Mouse (Mus musculus) T-helper 2 cell (primary cell): ENCODE measurements at regions not wholly inside any gene's neighbourhood (a gene's known extent, or its start where the extent isn't known, plus 50 kb on each side); places are given as distances from the start of the nearest gene placed in this dataset.

Experiments used
- in situ Hi-C: fragments of 300-600 bp; cut with MboI, MseI; formaldehyde crosslinking; loops from one replicate; pipeline ENCODE4 v1.15.1; 2025; ENCODE audit warnings: high pct_unique_total_duplicates

- in situ Hi-C loops = no loop called here
Observed at GRCm38 (mm10) chr1:92731353-92732282, 83.0 kb upstream of the Otos start.

GRCm38 (mm10) chr1:92730576-92730975, 81.9 kb upstream of the Otos start:
- in situ Hi-C loops = no loop called here

GRCm38 (mm10) chr1:92727961-92728360, 79.3 kb upstream of the Otos start:
- in situ Hi-C loops = no loop called here

GRCm38 (mm10) chr1:92727371-92727770, 78.7 kb upstream of the Otos start:
- in situ Hi-C loops = no loop called here

GRCm38 (mm10) chr1:92726341-92726740, 77.7 kb upstream of the Otos start:
- in situ Hi-C loops = no loop called here

- in situ Hi-C loops = loop anchor here (5.0 kb wide), 1 partner anchor 58 kb away; no protein-coding TSS in a partner anchor
Observed at GRCm38 (mm10) chr1:92724135-92724534, 75.5 kb upstream of the Otos start.

- in situ Hi-C loops = loop anchor here (5.0 kb wide), 1 partner anchor 62 kb away; no protein-coding TSS in a partner anchor
Observed at GRCm38 (mm10) chr1:92720567-92720966, 71.9 kb upstream of the Otos start.

GRCm38 (mm10) chr1:92719864-92720263, 71.2 kb upstream of the Otos start:
- in situ Hi-C loops = loop anchor here (5.0 kb wide), 1 partner anchor 62 kb away; no protein-coding TSS in a partner anchor

- in situ Hi-C loops = no loop called here
Observed at GRCm38 (mm10) chr1:92718108-92718507, 69.5 kb upstream of the Otos start.

GRCm38 (mm10) chr1:92714725-92715324, 66.2 kb upstream of the Otos start:
- in situ Hi-C loops = loop anchor here (5.0 kb wide), 1 partner anchor 112 kb away; no protein-coding TSS in a partner anchor

- in situ Hi-C loops = loop anchor here (5.0 kb wide), 1 partner anchor 115 kb away; no protein-coding TSS in a partner anchor
Observed at GRCm38 (mm10) chr1:92712366-92712765, 63.7 kb upstream of the Otos start.

- in situ Hi-C loops = loop anchor here (5.0 kb wide), 1 partner anchor 117 kb away; no protein-coding TSS in a partner anchor
Observed at GRCm38 (mm10) chr1:92710321-92710839, 61.7 kb upstream of the Otos start.

GRCm38 (mm10) chr1:92709190-92709850, 60.7 kb upstream of the Otos start:
- in situ Hi-C loops = no loop called here

GRCm38 (mm10) chr1:92707917-92708897, 59.6 kb upstream of the Otos start:
- in situ Hi-C loops = no loop called here

GRCm38 (mm10) chr1:92707441-92707840, 58.8 kb upstream of the Otos start:
- in situ Hi-C loops = no loop called here

- in situ Hi-C loops = no loop called here
Observed at GRCm38 (mm10) chr1:92703903-92704302, 55.3 kb upstream of the Otos start.

- in situ Hi-C loops = no loop called here
Observed at GRCm38 (mm10) chr1:92703270-92703669, 54.6 kb upstream of the Otos start.

GRCm38 (mm10) chr1:92700107-92700506, 51.5 kb upstream of the Otos start:
- in situ Hi-C loops = no loop called here

- in situ Hi-C loops = no loop called here
Observed at GRCm38 (mm10) chr1:92699697-92700096, 51.1 kb upstream of the Otos start.

GRCm38 (mm10) chr1:92699048-92699447, 50.4 kb upstream of the Otos start:
- in situ Hi-C loops = no loop called here
